Mouse (Mus musculus): ENCODE data around the gene Col18a1. TPM values are rescaled to one million over a fixed set of nuclear protein-coding genes. Genes with fewer than 3 reads are reported as not detected.
A peak's percentile ranks its signal among the peaks of the same experiment; 100 is the strongest.

Gene Col18a1
- 96.2 and 130 TPM in 2 replicates for polyA plus RNA-seq (2015; fragmentation: Nextera tagmentation; extraction: Ambion mirVana)

GRCm38 (mm10) chr10:77165963-77166717 lies at the start of gene Col18a1:
TSS of gene Col18a1 (minus strand) at chr10:77166548.
- Histone ChIP-seq H3K27ac (ENCODE audit: low read length) (peak within 1 kb of the TSS; percentile 51), H3K36me3 (ENCODE audit: control insufficient read depth, insufficient read depth) (no peaks in the 10 kb centered on the region), H3K4me1 (ENCODE audit: control insufficient read depth, insufficient read depth, low read length) (peaks cover 4% of the 10 kb centered on the region), H3K9ac (ENCODE audit: low read length) (peak within 1 kb of the TSS; percentile 75), H3K27me3 (ENCODE audit: control insufficient read depth, insufficient read depth, low read length) (0 out of 2 replicates have a peak, but pooled peaks cover 2% of the 10 kb centered on the region), H3K4me3 (ENCODE audit: low read length) (peak within 1 kb of the TSS; percentile 65), H3K9me3 (replicated peaks; ENCODE audit: control insufficient read depth, low read length) (no peaks in the 10 kb centered on the region), H3K4me2 (ENCODE audit: low read depth, low read length) (peak within 1 kb of the TSS; percentile 81)
- ATAC-seq (replicated peaks; ENCODE audit: extremely low read depth, insufficient read depth, low FRiP score): peak; percentile 84
- under 1% methylated on average over 42 of the region's 42 CpGs for WGBS

GRCm38 (mm10) chr10:77215641-77216040 lies 49.3 kb upstream of the Col18a1 start:
- WGBS: 57% methylated on average over 4 of the region's 4 CpGs
- peaks cover 20% of the 10 kb centered on the region for H3K4me1 ChIP-seq (ENCODE audit: control insufficient read depth, insufficient read depth, low read length)
- peak; percentile 34; the same call in 1 of the 2 replicates for ATAC-seq (replicated peaks; ENCODE audit: extremely low read depth, insufficient read depth, low FRiP score)

GRCm38 (mm10) chr10:77214586-77214985 lies 48.2 kb upstream of the Col18a1 start:
- Histone ChIP-seq H3K9ac (ENCODE audit: low read length) (no peak overlapping the region), H3K4me2 (ENCODE audit: low read depth, low read length) (no peak overlapping the region), H3K4me3 (ENCODE audit: low read length) (no peak overlapping the region), H3K27me3 (ENCODE audit: control insufficient read depth, insufficient read depth, low read length) (no peaks in the 10 kb centered on the region), H3K4me1 (ENCODE audit: control insufficient read depth, insufficient read depth, low read length) (peaks cover 20% of the 10 kb centered on the region), H3K9me3 (replicated peaks; ENCODE audit: control insufficient read depth, low read length) (0 out of 2 replicates have a peak, but pooled peaks cover 3% of the 10 kb centered on the region), H3K36me3 (ENCODE audit: control insufficient read depth, insufficient read depth) (no peaks in the 10 kb centered on the region), H3K27ac (ENCODE audit: low read length) (peak overlapping the region; percentile 44)
- 49% methylated on average over 8 of the region's 8 CpGs for WGBS
- no peak for ATAC-seq (replicated peaks; ENCODE audit: extremely low read depth, insufficient read depth, low FRiP score)

More at GRCm38 (mm10) chr10:77215641-77216040, 49.3 kb upstream of the Col18a1 start:
- Histone ChIP-seq H3K4me3 (ENCODE audit: low read length) (no peak overlapping the region), H3K4me2 (ENCODE audit: low read depth, low read length) (no peak overlapping the region), H3K36me3 (ENCODE audit: control insufficient read depth, insufficient read depth) (no peaks in the 10 kb centered on the region), H3K27me3 (ENCODE audit: control insufficient read depth, insufficient read depth, low read length) (no peaks in the 10 kb centered on the region), H3K9me3 (replicated peaks; ENCODE audit: control insufficient read depth, low read length) (0 out of 2 replicates have a peak, but pooled peaks cover 3% of the 10 kb centered on the region), H3K27ac (ENCODE audit: low read length) (peak overlapping the region; percentile 6), H3K9ac (ENCODE audit: low read length) (no peak overlapping the region)

- WGBS: 71% methylated on average over 5 of the region's 5 CpGs
- Histone ChIP-seq H3K36me3 (ENCODE audit: control insufficient read depth, insufficient read depth) (no peaks in the 10 kb centered on the region), H3K27me3 (ENCODE audit: control insufficient read depth, insufficient read depth, low read length) (no peaks in the 10 kb centered on the region), H3K9me3 (replicated peaks; ENCODE audit: control insufficient read depth, low read length) (0 out of 2 replicates have a peak, but pooled peaks cover 3% of the 10 kb centered on the region), H3K4me1 (ENCODE audit: control insufficient read depth, insufficient read depth, low read length) (peaks cover 20% of the 10 kb centered on the region), H3K9ac (ENCODE audit: low read length) (no peak overlapping the region), H3K4me2 (ENCODE audit: low read depth, low read length) (no peak overlapping the region), H3K27ac (ENCODE audit: low read length) (no peak overlapping the region), H3K4me3 (ENCODE audit: low read length) (no peak overlapping the region)
- no peak for ATAC-seq (replicated peaks; ENCODE audit: extremely low read depth, insufficient read depth, low FRiP score)
These were observed 47.1 kb upstream of the Col18a1 start for GRCm38 (mm10) chr10:77213483-77213882.

- no peak overlapping the region for H3K9ac ChIP-seq (ENCODE audit: low read length)
- H3K4me1 ChIP-seq (ENCODE audit: control insufficient read depth, insufficient read depth, low read length): peaks cover 19% of the 10 kb centered on the region
- H3K4me2 ChIP-seq (ENCODE audit: low read depth, low read length): no peak overlapping the region
- H3K9me3 ChIP-seq (replicated peaks; ENCODE audit: control insufficient read depth, low read length): 0 out of 2 replicates have a peak, but pooled peaks cover 3% of the 10 kb centered on the region
- WGBS: 75% methylated on average over 6 of the region's 6 CpGs
- no peak overlapping the region for H3K27ac ChIP-seq (ENCODE audit: low read length)
- H3K4me3 ChIP-seq (ENCODE audit: low read length): no peak overlapping the region
- ATAC-seq (replicated peaks; ENCODE audit: extremely low read depth, insufficient read depth, low FRiP score): no peak
- H3K27me3 ChIP-seq (ENCODE audit: control insufficient read depth, insufficient read depth, low read length): no peaks in the 10 kb centered on the region
- no peaks in the 10 kb centered on the region for H3K36me3 ChIP-seq (ENCODE audit: control insufficient read depth, insufficient read depth)
These were observed 46.2 kb upstream of the Col18a1 start for GRCm38 (mm10) chr10:77212354-77213120.

- H3K27me3 ChIP-seq (ENCODE audit: control insufficient read depth, insufficient read depth, low read length): no peaks in the 10 kb centered on the region
- peak overlapping the region; percentile 69 for H3K27ac ChIP-seq (ENCODE audit: low read length)
- no peak overlapping the region for H3K4me2 ChIP-seq (ENCODE audit: low read depth, low read length)
- no peaks in the 10 kb centered on the region for H3K36me3 ChIP-seq (ENCODE audit: control insufficient read depth, insufficient read depth)
- H3K9ac ChIP-seq (ENCODE audit: low read length): no peak overlapping the region
- WGBS: 33% methylated on average over 11 of the region's 11 CpGs
- peak; percentile 56 for ATAC-seq (replicated peaks; ENCODE audit: extremely low read depth, insufficient read depth, low FRiP score)
- H3K4me3 ChIP-seq (ENCODE audit: low read length): no peak overlapping the region
- peaks cover 26% of the 10 kb centered on the region for H3K4me1 ChIP-seq (ENCODE audit: control insufficient read depth, insufficient read depth, low read length)
- H3K9me3 ChIP-seq (replicated peaks; ENCODE audit: control insufficient read depth, low read length): 0 out of 2 replicates have a peak, but pooled peaks cover 3% of the 10 kb centered on the region
These were observed 44.8 kb upstream of the Col18a1 start for GRCm38 (mm10) chr10:77211116-77211570.

GRCm38 (mm10) chr10:77210666-77211065 lies 44.3 kb upstream of the Col18a1 start:
- peaks cover 22% of the 10 kb centered on the region for H3K4me1 ChIP-seq (ENCODE audit: control insufficient read depth, insufficient read depth, low read length)
- WGBS: 92% methylated on average over 3 of the region's 3 CpGs
- no peak overlapping the region for H3K4me3 ChIP-seq (ENCODE audit: low read length)
- H3K9ac ChIP-seq (ENCODE audit: low read length): no peak overlapping the region
- ATAC-seq (replicated peaks; ENCODE audit: extremely low read depth, insufficient read depth, low FRiP score): no peak
- no peaks in the 10 kb centered on the region for H3K36me3 ChIP-seq (ENCODE audit: control insufficient read depth, insufficient read depth)
- 0 out of 2 replicates have a peak, but pooled peaks cover 3% of the 10 kb centered on the region for H3K9me3 ChIP-seq (replicated peaks; ENCODE audit: control insufficient read depth, low read length)
- H3K27ac ChIP-seq (ENCODE audit: low read length): peak overlapping the region; percentile 69
- no peak overlapping the region for H3K4me2 ChIP-seq (ENCODE audit: low read depth, low read length)
- no peaks in the 10 kb centered on the region for H3K27me3 ChIP-seq (ENCODE audit: control insufficient read depth, insufficient read depth, low read length)

- 0 out of 2 replicates have a peak, but pooled peaks cover 3% of the 10 kb centered on the region for H3K9me3 ChIP-seq (replicated peaks; ENCODE audit: control insufficient read depth, low read length)
- H3K27ac ChIP-seq (ENCODE audit: low read length): no peak overlapping the region
- ATAC-seq (replicated peaks; ENCODE audit: extremely low read depth, insufficient read depth, low FRiP score): no peak
- H3K4me3 ChIP-seq (ENCODE audit: low read length): no peak overlapping the region
- H3K4me1 ChIP-seq (ENCODE audit: control insufficient read depth, insufficient read depth, low read length): peaks cover 16% of the 10 kb centered on the region
- 65% methylated on average over 5 of the region's 5 CpGs for WGBS
- H3K27me3 ChIP-seq (ENCODE audit: control insufficient read depth, insufficient read depth, low read length): no peaks in the 10 kb centered on the region
- H3K4me2 ChIP-seq (ENCODE audit: low read depth, low read length): no peak overlapping the region
- no peaks in the 10 kb centered on the region for H3K36me3 ChIP-seq (ENCODE audit: control insufficient read depth, insufficient read depth)
- no peak overlapping the region for H3K9ac ChIP-seq (ENCODE audit: low read length)
These were observed 42.9 kb upstream of the Col18a1 start for GRCm38 (mm10) chr10:77209261-77209660.

Measured in heart, embryonic 16.5 days (tissue).